Mouse (Mus musculus) natural killer cell, adult 2 months (primary cell): ENCODE measurements around the gene Psmb7.

ENCODE experiments used
- DNase-seq, 2 experiments: peaks; one replicate each; pipeline ENCODE4 v3.0.0; 2022; ENCODE audit warnings: low spot score in 2 of 2

Gene Psmb7

DNA sequence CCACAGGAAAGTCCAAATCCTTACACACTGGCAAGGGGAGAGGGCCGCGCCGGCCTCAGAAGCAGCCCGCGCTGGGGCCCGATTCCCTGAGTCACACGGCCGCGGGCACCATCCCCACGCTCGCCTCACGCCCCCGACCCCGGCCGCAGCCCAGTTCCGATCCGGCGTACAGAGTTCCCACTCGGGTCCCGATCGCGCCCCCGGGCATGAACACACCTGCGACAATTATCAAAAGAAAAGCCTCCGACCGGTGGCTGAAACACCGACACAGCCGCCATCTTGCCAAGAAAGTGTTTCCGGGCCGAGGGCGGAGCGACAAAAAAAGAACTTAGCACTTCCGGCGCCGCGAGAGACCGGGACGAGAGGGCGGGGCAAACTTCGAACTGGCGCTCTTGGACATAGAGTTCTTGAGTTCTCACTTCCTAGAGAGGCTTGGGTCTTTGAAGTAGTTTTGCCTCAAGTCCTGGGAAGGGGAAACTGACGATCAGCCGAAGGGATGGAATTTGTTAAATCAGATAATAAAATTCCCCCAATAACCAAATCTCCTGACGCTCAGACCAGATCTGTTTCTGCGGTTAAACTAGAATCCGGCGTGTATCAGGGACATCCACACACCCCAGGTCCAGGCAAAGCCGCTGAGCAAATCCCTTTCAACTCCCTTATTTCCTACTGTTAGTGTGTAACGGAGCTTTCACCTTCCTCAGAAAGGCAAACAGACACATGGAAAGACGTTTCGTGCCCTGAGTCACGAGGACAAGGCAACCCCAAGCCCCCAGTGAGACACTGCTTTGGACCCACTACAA is at the start of gene Psmb7:
TSS of gene Psmb7 (minus strand) at position 463 of the 803 bp plus-strand sequence.
- peak; percentile 80 to 86 for DNase-seq

DNA sequence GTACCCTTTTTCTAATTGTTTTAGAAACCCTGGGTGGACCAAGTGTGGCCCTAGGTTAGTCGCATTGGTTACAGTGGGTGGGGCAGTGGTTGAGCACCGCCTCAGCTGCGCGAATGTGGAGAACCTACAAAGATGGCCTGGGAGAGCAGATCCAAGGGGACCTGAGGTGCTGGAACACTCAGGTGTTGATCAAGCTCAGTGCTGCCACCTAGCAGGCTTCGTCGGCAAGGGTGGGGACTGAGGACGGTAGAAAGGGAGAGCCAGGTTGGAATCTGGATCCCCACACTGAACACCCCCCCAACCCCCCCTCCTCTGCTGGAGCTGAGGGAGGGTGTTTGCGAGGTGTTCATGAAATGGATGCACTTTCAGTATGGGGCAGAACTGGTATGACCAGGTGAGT is 47.7 kb upstream of the Psmb7 start:
- no peak for DNase-seq

DNA sequence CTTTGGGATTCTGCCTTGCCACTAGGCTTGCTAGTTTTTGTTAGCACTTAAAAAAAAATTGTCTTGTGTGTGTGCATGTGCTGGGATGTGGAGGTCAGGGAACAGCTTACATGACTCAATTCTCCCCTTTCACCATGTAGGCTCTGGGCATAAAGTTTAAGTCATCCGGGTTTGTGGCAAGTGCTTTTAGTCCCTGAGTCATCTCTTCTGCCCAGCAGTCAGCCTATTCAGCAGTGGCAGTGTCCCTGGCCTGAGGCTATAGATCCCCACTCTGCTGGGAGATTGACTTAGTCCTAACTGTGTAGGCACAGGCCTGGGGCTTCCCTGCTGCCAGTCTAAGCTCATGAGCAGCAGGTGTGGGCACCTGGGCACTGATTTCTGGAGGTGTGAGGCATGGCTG is 46.0 kb upstream of the Psmb7 start:
- DNase-seq, result no peak

DNA sequence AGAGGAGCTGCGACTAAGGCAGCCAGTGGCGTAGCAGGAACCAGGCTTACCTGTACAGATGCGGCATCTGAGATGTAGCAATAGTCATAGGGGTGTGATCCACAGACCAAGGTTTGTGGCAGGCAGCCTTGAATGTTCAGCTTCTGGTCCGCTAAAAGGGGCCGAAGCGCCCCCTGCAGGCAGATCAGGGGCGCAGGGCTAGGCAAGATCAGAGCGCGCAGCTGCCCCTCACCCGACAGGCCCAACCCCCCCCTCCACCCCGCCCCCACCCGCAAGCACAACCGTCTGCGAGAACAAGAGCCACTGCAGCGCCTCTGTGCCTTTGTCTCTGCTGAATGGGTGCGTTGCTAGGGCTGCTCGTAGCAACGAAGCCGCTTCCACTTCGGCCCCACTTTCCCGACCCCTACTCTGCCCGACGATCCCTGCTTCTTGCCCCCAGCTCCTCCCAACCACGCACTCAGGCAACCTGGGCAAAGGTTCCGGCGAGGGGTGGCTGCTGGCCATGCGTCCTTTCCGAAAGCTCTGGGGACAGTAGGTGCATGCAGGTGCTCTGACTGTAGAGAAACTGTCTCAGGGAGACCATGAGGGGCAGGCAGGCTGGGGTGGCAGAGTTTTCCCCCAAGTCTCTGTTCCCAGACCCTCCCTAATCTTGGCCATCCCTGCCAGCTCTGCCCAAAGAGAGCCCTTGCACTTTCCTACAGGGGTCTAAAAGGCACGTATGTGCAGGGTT is 45.1 kb upstream of the Psmb7 start:
- DNase-seq, result peak in 1 of 2 experiments; percentile 8

DNA sequence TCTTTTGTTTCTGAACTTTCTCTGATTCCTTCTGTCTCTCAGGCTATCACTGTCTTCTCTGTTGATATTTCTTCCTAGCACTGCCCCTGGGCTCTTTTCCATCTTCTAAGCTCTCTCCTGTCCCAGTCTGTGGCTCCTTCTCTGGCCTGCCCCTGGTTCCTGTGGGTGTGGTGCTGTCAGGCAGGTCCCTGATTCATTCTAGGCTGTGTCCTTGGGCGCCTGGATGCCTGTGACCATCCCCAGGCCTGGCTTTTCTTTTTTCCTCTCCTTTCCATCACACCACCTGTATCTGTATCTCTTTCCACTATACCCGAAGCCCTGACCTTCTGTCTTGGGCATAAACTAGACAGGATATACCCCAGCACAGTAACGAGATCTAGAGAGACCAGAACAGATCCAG is 41.9 kb upstream of the Psmb7 start:
- DNase-seq, result no peak

DNA sequence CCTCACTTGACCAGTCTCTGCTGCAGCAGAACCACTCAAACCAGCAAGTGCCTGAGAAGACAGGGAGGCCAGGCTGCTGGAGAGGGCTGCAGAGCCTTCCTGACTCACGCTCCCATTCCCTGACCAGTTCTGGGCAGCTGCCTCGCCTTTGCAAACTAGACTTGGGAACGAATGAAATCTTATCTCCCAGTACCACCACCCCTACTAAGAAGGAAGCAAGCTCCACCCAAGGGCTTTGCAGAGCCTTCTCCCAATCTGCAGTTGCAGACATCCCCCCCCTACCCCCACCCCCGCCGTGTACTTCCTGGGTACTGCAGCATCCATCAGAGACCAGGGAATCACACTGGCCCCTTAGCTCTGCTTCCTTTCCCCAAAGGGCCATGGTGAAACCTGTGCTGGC is 39.2 kb upstream of the Psmb7 start:
- DNase-seq, result no peak

DNA sequence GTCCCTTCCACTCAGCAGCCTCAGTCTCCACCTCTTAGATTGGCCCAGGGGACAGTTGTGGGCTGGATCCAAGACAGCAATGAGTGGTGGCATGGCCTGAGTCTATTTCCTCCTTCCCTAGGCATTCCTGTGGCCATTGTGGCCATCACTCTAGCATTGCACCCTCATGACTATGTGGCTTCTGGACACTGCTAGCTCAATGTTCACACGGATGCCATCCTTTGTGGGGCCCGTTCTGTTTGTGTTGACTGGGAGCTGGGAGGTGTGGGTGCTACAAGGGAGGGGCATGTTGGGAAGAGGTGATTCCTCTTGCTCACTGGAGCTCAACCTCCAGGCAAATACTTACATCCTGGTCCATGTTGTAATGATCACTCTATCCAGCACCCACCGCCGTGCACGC is 38.3 kb upstream of the Psmb7 start:
- DNase-seq, result no peak

DNA sequence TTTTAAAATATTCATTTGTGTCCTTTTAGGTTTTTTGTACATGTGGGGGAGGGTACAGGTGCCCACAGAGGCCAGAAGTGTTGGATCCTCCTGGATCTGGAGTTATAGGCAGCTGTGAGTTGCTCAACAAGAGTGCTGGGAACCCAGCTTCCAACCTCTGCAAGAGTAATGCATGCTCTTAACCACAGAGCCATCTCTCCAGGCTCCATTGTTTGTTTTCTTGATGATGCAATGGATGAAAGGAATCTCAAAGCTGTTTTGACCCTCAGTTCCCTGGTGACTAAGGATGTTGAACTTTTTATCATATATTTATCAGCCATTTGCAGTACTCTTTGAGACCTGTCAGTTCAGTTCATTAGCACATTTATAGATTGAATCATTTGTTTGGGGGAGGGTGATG is 35.1 kb upstream of the Psmb7 start:
- no peak for DNase-seq

DNA sequence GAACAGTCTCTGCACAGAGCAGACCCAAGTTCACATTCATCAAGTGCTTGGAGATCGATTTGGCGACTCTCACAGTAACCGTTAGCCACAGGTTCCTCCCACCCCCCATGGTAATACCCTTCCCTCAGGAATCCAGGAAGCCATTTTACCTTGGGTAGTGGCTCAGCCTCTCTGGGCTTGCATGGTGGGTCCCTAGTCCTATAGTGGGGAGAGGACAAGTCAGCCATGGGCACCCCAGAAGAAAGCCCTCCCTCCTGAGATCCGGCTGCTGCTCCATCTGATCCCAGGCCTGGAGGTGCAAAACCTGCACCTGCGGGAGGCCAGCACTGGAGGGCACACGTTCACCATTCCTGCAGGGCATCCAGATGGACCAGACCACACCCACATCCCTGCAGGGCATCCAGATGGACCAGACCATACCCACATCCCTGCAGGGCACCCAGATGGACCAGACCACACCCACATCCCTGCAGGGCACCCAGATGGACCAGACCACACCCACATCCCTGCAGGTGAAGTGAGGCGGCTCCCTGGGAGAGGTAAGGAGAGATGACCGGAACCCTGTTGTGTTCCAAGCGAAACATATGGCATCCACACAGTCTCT is 31.6 kb upstream of the Psmb7 start:
- no peak for DNase-seq

DNA sequence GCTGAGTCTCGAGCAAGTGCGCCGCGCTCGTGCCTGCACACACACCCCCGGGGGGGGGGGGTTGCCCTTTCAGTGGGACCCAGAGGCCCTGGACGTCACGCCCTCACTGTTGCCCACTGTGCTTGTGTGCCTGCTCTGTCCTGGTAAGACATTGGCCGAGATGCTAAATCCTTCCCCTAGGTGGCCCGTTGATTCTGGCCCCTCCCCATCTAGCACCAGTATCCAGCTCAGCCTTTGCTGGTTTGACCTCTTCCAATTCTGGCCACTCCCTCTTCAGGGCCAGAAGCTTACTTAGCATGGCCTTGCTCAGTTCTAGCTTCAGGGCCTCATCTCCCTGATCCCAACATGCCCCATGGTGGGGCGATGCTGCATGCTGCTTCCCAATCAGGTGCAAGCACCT is 28.6 kb upstream of the Psmb7 start:
- no peak for DNase-seq

DNA sequence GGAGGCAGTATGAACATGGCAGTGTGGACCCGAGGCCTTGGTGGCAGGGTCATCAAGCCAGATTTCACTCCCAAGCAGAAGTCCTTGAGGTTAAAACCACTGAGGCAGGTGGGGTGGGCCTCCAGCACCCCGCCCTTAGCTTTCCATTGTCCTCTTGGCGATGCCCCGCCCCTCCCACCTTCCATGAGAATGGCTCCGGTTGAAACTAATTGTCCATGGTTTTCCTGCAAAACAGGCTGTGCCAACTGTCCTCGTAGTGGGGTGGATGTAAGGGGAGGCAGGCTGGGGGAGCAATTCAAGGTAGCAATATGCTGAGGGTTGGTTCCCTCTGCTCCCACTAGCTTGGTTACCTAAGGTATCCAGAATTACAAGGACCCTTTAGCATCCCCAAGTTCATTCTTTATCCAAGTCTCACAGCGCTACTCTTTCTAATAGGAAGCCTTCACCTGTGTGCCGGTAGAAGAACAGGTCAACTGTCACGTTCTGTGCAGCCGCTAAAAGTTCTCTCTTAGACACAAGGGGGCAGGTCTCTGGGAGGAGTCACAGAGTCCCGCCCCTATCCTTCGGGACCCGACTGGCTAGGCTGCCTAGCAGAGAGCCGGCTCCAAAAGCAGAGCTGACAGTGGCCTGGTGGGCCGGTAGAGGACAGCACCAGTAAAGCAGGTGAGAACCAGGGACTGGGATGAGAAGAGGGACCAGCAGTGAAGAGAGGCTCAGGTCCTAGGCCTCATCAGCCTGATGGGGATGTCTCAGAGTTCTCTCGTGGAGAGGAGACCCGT is 25.1 kb upstream of the Psmb7 start:
- no peak for DNase-seq

DNA sequence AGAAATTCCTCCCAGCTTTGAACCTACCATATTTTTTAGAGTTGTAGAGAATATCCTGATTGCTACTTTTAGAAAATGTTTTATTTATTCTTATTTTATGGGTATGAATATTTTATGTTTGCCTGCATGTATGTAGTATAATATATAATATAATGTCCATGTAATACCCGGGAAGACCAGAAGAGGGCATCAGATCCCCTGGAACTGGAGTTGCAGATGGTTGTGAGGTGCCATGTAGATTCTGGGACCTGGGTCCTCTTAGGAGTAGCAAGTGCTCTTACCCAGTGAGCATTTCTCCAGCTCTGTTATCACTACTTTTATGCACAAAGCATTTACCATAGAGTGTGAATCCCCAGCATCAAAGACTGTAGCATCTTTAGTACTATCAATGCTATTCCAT is 17.5 kb upstream of the Psmb7 start:
- no peak for DNase-seq

DNA sequence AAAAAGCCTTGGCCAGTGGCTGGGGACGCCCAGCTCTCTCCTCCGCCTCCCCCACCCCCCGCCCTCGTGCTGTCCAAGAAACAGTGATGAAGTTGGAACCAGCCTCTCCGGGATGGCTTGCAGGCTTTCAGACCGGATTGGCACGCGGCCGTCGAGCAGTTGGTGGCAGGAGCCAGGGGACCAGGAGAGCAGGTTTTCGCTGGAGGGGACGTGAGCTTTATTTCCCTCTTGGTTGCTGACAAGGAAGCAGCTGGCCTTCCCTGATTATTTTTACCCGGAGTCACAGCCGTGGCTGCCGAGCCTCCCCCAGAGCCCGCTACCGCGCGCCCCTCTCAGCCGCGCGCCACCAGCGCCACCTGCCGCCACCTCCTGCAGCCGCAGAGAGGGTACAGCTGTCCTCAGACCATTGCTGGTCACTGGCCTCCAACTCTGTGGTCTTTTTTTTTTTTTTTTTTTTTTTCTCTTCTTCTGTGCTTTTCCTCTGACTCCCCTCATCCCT is 14.5 kb upstream of the Psmb7 start:
- peak; percentile 9 to 35 for DNase-seq

DNA sequence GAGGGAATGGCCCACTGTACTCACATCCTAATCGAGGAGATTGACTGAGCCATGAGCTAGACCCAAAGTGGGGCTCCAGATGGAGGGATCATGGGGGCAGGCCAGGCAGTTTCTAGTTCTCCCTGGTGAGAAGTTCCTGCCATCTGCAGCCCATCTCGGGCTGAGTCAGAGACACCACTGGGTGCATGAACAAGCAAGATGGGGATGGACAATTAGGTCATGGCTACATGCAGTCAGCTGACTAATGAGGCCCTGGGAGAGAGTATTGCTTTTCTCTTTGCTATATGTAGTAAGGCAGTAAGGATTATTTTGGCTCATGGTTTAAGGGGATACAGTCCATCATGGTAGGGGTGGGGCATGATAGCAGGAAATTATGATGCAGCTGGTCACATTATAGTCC is 9.8 kb upstream of the Psmb7 start:
- no peak for DNase-seq

DNA sequence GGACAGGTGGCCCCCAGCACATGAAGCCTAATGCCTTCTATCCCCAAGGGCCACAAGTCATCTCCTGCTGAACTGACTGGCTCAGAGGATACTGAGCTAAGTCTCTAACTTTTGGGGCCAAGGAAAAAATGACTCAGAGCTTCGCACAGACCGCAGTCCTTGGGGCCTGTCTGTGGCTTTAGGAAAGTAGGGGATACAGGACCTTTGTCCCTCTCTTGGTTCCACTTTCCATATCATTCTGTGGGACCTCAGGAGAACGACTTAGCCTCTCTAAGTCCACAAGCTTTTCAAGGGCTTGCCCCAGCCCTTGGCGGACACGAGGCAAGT is 9.4 kb upstream of the Psmb7 start:
- no peak for DNase-seq

DNA sequence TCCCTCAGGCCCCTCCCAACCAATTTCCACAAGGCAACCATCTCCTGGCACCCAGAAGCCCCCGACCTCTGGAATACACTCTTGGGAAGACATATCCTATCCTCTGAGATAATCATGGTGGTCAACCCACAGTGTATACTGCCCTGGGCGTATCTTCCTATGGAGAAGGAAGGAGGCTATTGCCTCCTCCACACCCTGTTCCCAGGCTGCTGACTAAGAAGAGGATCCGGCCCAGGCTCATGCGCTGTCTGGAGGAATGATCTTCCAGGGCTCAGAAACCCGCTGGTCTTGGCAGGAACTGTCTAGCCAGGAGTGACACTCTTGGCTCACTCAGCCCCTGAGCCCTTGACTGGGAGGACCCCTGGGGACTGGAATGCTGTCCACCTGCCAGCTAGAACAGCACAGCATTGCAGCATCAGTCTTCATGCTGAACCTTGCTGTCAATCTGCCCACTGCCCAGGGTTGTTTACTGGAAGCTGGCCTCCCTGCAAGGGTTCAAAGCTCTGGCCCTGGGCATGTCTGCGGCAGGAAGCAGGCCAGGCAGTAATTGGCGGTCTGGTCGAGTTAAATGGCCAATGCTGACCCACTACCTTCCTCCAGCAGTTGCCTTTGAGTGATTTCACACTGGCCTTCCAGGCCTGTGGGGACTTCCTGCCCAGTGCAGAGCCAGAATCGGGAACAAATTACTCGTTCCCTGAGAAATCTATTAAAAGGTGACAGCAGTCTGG is 8.8 kb upstream of the Psmb7 start:
- no peak for DNase-seq

DNA sequence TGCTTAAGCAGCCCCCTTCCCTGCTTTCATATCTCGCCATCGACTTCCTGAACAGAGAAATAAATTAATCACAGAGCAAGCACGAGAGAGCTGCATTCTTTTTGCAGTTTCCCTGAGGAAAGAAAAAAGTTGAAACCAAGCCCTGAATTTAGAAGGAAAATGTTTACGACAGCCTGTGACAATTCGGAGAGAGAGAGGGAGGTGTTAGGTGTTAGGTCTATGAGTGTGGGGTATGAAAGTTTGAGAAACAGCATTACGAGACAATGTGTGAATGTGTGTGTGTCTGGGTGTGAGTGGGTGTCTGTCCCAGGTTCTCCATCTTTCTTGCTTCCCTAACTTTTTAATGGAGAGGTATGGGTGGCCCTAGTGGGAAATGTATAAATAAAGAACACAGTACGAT is 8.2 kb upstream of the Psmb7 start:
- DNase-seq, result no peak

DNA sequence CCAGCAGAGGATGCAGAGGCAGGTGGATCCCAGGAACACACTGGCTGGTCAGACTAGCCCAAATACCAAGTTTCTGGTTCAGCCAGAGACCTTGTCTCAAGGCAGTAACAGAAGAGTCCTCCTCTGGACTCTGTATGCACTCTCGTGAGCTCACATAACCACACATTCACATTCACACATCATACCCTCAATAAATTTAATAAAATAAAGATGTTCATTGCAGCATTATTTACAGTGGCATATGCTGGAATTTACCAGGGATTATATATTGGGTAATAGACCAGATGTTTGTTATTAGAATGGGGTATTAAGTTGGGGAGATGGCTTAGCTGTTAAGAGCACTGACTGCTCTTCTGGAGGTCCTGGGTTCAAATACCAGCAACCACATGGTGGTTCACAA is 6.5 kb upstream of the Psmb7 start:
- no peak for DNase-seq

DNA sequence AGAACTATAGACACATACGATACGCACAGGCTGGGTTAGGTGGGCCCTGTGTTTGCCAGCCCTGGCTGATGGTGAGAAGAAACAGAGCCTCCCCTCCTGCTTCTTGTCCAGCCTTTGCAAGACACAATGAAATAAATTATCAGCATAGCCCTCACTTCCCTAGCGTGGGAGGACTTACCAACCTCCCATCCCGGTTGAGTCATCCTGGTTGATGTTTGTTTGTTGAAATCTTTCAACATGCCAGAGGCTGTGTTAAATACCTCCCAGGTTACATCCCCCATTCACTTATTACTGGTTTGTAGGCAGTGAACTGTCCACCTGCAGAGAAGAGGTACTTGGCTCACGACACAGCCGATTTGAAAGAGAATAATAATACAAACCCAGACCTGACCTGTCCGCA is 3.8 kb upstream of the Psmb7 start:
- DNase-seq, result no peak

DNA sequence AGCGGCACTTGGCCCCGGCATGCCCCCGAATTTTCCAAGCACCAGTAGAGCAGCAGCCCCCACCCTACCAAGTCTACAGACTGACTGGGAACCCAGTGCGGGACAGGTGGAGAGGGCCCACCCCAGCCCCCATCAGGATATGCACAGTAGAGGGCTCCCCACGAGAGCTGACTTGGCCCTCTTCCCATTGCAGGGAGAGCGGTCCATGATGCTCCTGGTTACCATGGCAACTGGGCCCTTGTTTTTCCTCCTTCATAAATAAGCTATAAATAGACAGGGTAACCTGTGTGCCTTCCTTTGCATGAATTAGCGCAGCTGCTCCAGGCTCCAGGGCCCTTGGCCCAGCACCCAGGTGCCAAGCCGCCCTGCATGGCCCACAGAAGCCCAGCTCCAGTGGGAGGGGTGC is 3.3 kb upstream of the Psmb7 start:
- DNase-seq, result no peak

DNA sequence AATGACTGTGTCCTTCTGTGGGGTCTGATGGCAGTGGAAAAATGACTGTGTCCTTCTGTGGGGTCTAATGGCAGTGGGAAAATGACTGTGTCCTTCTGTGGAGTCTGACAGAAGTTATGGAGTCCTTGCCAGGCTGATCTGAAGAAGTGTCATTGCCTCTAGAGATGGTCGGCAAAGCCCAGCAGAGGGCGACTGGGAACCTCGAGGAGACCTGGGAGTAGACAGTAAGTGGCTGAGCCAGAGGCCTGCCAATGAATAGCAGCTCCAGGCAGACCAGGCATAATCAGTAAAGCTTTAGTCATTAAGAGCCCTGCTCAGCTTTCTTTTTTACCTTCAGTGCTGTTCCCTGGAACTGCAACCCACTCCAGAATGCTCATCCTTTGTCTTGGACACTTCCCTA is 2.0 kb upstream of the Psmb7 start:
- peak in 1 of 2 experiments; percentile 39 for DNase-seq

DNA sequence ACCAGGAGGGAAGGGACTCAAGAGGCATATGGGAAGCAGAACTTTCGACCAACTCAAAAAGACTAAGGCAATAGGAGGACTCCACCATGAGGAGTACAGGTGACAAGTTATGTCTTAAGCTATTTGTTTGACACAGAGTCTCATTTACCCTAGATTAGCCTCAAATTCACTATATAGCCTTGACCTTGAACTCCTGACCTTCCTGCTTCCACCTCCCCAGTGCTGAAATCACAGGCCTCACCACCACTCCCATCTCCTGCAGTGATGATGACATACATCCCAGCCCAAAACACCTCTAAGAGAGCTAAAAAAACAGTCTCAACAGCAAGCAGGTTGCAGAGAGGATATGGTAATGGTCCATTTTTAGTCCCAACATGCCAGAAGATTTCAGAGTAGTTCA is 2.1 kb downstream of the Psmb7 start:
- no peak for DNase-seq
